Mouse (Mus musculus): ENCODE measurements around the gene Sec14l5. TPM values are rescaled to one million over a fixed set of nuclear protein-coding genes. Genes with fewer than 3 reads are reported as not detected.
"Not testable (repeated sequence)": the region's sequence is repeated elsewhere in the genome, so short reads cannot be mapped to it uniquely, and the experiment has no call there.

The Sec14l5 gene
- total RNA-seq, 1 experiment from 2014 or later, result not detected

DNA sequence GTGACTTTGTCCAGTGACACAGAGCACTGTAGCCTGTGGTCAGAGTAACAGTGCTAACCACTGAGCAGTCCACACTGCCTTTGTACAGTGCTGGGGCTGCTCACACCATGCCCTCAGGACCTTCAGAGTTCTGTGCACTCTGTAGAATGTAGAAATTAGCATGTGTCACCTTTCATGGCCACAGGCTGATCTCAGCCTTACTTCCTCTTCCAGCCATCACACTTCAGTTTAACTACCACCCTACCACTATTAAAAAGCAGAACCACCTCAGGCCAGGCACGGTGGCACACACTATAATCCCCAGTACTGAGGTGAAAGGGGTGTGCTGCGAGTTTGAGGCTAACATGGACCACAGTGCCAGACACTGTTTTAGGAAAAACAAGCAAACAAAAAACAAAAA is 63.5 kb downstream of the Sec14l5 start:
- peak; percentile 94 for ATAC-seq (replicated peaks; ENCODE audit: low read depth, poor library complexity, severe bottlenecking)

DNA sequence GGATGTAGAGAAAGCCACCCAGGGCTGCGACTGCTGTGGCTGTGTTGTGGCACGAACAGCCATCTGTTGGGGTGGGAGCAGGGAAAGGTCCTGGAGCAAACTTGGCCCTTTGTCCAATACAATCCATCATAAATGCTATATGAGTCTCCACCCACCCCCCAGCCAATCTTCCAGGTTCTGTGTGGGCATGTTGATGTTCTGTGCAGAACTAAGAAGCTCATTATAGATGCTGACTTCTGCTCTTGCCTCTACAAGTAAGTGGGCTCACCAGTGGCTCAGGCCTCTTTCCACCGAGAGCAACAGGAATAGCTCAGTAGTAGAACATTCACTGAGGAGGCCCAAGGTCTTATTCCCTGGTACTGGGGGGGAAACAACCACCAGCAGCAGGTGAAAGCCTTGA is 65.2 kb downstream of the Sec14l5 start:
- ATAC-seq (replicated peaks; ENCODE audit: low read depth, poor library complexity, severe bottlenecking), result no peak

DNA sequence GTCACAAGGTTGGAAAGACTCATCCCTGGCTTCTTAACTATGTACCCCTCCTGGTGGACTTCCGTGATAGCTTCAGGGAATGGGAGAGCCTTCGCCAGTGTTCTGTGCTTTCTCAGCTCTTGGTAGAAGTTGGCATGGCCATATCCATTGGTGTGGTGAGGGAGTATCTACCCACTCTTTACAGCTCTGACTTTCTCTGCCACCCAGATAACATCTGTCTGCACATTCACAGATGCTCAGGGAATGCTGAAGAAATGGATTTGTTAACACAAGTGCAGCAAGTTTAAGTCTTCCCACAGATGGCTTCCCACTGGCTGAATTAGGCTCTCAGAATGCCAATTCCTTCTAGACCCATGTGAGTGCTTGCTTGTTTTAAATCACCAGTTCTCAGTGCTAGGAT is 67.2 kb downstream of the Sec14l5 start:
- ATAC-seq (replicated peaks; ENCODE audit: low read depth, poor library complexity, severe bottlenecking), result no peak

DNA sequence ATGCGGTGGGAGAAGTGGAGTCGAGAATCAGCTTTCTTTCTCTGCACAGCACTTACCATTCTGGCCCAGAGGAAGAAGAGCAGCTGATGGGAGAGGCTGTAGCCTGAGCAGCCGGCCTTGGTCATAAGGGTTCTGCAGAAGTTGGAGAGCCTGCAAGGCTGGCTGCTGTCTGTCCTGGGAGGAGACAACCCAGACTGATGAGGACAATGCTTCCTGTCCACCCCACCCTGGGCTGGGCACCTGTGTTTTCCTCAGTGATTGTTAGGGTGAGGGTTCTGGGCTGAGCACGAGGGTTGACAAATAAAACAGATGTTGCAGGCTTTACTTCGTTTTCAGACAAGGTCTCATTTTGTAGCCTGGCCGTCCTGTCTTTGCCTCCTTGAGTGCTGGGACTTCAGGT is 69.8 kb downstream of the Sec14l5 start:
- no peak for ATAC-seq (replicated peaks; ENCODE audit: low read depth, poor library complexity, severe bottlenecking)

DNA sequence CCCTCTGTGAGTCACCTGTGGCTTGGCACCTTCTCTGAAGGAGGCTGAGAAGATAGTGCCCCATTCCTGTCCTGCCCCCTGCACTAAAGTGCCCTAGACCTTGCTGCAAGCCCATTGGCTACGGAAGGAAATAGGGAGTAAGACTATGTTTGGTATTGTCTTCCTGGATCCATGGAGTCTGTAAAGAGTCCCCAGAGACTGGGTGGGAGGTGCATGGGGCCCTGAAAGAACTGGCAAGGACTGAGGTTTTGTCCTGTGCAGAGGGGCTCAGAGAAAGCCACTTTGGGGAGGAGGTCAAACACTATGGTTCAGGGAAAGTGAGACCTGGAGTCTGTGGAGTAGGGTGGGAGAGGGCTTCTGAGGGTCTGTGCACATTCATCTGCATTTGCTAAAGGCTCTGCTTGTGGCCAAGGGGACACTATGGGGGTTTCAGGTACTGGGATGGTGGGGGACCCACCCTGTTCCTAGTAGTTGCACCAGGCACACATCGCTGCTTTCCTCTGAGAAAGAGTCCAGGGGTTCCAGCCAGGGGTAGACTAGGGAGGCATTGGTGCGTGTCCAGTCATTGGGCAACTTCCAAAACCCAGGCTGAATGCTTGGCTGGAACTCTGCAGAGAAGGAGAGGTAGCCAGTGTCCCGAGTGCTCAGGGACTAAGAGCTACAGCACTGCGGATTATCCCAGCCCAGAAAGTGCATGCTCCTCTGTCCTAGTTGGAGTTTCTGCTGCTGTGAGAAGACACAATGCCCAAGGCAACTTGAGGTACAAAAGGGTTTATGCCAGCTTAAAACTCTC is 70.6 kb downstream of the Sec14l5 start:
- ATAC-seq (replicated peaks; ENCODE audit: low read depth, poor library complexity, severe bottlenecking), result no peak

DNA sequence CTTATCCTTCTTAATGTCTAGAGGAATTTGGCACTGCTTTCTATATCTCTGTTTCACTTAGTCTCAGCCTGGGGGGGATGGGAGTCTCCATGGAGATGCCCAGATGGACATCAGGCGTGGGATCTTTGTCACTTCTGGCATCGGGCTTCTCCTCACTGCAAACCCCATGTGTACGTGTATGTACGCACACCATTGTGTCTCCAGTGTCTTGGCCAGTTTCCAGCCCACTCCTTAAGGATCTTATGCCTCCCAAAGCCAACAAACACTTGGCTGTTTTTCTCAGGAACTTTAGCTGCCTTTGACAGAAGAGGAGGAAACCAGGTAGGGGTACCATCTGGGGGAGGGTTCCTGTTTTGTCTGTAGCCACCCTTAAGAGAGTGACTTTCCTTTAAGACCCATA is 74.5 kb downstream of the Sec14l5 start:
- no peak for ATAC-seq (replicated peaks; ENCODE audit: low read depth, poor library complexity, severe bottlenecking)

DNA sequence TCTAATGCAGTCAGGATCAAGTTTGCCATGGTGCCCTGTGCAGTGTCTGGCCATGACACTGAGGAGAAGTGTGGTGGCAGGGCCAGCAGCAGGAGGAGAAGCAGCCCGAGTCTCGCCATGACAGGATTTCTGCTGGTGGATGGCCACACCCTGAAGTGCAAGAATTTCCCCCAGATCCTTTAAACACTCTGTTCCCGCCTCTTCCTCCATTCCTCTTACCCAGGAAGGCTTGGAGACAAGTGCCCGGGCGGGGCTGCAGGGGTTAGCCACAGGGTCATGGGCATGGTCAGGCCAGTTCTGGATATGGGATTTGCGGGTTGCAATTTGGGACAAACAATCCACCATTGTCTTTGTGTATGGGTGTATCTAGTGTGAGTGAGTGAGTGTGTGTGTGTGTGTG is 75.2 kb downstream of the Sec14l5 start, which contains the start of gene AU021092:
TSS of gene AU021092 (minus strand) at position 160 of the 400 bp plus-strand sequence.
- no peak for ATAC-seq (replicated peaks; ENCODE audit: low read depth, poor library complexity, severe bottlenecking)

DNA sequence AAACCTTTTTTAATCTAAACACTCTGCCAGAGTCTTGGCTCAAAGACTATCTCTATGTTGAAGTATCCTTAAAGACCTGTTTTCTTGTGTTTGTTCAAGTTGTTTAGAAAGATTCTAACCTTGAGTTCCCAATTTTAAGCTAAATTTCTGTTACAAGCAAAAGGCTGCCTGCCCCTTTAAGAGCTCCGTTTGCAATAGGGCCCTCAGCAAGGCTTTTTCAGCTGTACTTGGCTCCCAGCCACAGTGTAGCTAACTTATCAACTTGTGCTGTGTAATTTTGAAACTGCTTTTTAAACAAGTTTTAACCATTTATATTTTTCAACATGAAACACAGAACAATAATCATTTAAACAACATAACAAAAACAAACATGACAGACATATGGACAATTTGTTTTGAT is 79.6 kb downstream of the Sec14l5 start:
- ATAC-seq (replicated peaks; ENCODE audit: low read depth, poor library complexity, severe bottlenecking), result not testable (repeated sequence)

DNA sequence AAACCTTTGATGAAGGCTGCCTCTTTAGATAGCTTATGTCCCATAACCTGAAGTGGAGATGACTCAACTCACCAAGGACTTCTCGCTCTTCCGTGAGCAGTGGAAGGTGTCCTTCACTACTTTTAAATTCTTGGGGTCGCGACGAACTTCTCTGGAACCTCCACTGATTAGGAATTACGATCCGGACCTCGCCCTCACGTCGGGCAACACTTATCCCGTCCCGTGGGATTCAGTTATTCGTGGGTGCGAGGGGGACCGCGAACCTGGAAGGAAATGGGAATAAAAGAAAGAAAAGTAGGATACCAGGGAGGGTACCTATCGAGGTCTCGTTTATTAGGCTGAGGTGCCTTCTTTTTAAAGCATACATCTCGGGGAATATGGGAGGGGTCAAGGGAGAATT is 80.6 kb downstream of the Sec14l5 start:
- not testable (repeated sequence) for ATAC-seq (replicated peaks; ENCODE audit: low read depth, poor library complexity, severe bottlenecking)

DNA sequence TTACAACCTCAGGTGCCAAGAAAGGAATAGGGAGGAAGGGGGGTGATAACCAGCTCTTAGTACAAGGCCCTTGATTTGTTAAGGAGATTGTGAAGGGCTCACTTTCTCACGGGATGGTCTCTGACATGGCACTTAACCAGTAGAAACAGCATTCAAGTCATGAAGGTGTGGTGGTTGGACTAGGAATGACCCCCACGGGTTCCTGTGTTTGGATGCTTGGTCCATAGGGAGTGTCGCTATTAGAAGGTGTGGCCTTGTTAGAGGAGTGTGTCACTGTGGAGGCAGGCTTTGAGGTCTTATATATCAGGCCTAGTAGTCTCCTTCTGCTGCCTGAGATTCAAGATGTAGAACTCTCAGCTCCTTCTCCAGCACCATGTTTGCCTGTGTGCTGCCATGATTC is 81.2 kb downstream of the Sec14l5 start:
- ATAC-seq (replicated peaks; ENCODE audit: low read depth, poor library complexity, severe bottlenecking), result not testable (repeated sequence)

DNA sequence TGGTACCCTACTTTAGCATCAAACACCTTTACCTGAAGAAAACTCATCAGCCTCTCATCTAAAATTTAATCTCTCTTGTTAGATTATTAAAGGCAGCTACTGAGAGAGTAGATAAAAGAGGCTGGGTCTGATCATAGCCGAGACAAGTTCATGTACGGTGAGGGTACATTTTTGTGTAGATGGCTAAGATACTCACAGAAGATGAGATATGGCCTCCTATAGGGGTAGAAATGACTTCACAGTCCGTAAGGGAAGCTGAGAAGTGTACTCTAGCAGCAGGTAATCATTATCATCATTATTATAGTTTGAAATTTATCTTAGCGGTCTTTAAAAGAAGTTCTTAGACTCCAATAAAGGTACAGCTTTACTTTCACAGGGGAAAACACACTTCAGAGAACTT is 86.1 kb downstream of the Sec14l5 start:
- ATAC-seq (replicated peaks; ENCODE audit: low read depth, poor library complexity, severe bottlenecking), result no peak

DNA sequence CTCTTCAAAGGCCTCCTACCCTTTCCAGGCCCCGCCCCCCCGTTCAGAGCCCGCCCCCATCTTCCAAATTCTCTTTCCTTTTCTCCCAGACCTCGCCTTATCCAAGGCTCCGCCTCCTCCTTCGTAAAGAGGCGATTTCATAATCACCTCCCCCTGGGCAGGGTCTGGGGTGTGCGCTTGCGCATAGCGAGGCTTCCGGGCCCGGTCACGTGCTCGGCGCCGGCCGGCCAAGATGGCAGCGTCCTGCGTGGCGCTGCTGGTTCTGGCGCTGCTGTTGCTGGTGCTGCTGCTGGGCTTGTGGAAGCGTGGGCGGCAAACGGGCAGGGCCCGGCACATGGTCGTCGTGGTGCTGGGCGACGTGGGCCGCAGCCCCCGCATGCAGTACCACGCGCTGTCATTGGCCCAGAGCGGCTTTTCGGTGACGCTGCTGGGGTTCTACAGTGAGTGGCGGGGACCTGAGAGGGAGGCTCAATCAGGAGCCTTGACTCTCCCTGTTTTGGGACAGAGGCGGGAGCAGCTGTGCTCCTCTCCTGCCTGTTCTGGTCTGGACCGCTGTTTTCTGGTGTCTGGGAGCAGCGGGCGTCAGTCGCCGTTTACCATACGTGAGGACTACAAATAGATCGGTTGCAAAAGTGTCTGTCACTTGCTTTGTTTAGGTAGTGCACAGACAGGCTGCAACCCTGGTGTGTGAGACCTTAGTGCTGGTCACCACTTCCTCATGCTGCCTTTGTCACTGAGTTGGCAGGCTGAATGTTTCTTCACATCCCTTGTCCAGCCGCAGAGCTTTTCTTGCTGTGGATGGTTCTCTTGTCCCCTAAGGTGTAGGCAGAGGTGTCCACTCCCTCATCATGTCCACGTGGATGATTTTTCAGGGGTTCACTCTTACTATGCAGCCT is 86.8 kb downstream of the Sec14l5 start, which contains the start of gene Alg1:
TSS of gene Alg1 (plus strand) at position 204 of the 896 bp plus-strand sequence.
- ATAC-seq (replicated peaks; ENCODE audit: low read depth, poor library complexity, severe bottlenecking), result peak; percentile 96

Other genes with a start within 250 kb of the Sec14l5 start
- 11.5 and 17.5 TPM in 2 replicates for gene Nudt16l1, start 208.3 kb upstream of the Sec14l5 start, total RNA-seq (2017)
- gene Anks3, start 182.9 kb upstream of the Sec14l5 start, total RNA-seq (2017), result 16.4 and 25.4 TPM in 2 replicates
- gene Sept12, start 149.3 kb upstream of the Sec14l5 start, total RNA-seq (2017), result not detected in 2 replicates
- gene Smim22, start 139.8 kb upstream of the Sec14l5 start, total RNA-seq (2017), result not detected in 2 replicates
- 6.7 and 10.7 TPM in 2 replicates for gene Rogdi, start 133.6 kb upstream of the Sec14l5 start, total RNA-seq (2017)
- 89.6 and 95.6 TPM in 2 replicates for gene Glyr1, start 97.2 kb upstream of the Sec14l5 start, total RNA-seq (2017)
- gene Ubn1, start 97.1 kb upstream of the Sec14l5 start, total RNA-seq (2017), result 50.9 and 67.4 TPM in 2 replicates
- gene Ppl, start 14.7 kb upstream of the Sec14l5 start, total RNA-seq (2017), result 0.10 TPM in 1 of 2 replicates, not detected in the other
- 36.0 and 38.9 TPM in 2 replicates for gene Nagpa, start 56.9 kb downstream of the Sec14l5 start, total RNA-seq (2017)
- not detected in 2 replicates for gene AU021092, start 75.2 kb downstream of the Sec14l5 start, total RNA-seq (2017)
- gene Alg1, start 86.5 kb downstream of the Sec14l5 start, total RNA-seq (2017), result 21.5 and 23.6 TPM in 2 replicates
- 16.9 and 30.5 TPM in 2 replicates for gene Eef2kmt, start 108.9 kb downstream of the Sec14l5 start, total RNA-seq (2017)